Mouse (Mus musculus): ENCODE measurements around the gene Mtap. TPM values are rescaled to one million over a fixed set of nuclear protein-coding genes. Genes with fewer than 3 reads are reported as not detected.

The Mtap gene
- polyA plus RNA-seq, 1 experiment from 2014 or later: 61.0 TPM

GRCm38 (mm10) chr4:89177514-89178307 is 40.8 kb downstream of the Mtap start:
- H3K9ac ChIP-seq: no peak overlapping the region
- no peak overlapping the region for H3K4me3 ChIP-seq (replicated peaks)
- 63% methylated on average over 6 of the region's 6 CpGs for WGBS
- H3K27me3 ChIP-seq (replicated peaks): no peaks in the 10 kb centered on the region
- H3K27ac ChIP-seq: no peak overlapping the region
- H3K9me3 ChIP-seq: no peaks in the 10 kb centered on the region
- H3K4me1 ChIP-seq: no peaks in the 10 kb centered on the region
- ATAC-seq (ENCODE audit: insufficient read depth, low FRiP score, low read depth): peak; percentile 14; the same call in 1 of the 2 replicates
- no peak overlapping the region for H3K4me2 ChIP-seq
- peaks cover 37% of the 10 kb centered on the region for H3K36me3 ChIP-seq

GRCm38 (mm10) chr4:89180121-89180520 is 43.2 kb downstream of the Mtap start:
- no peak overlapping the region for H3K4me3 ChIP-seq (replicated peaks)
- no peak overlapping the region for H3K4me2 ChIP-seq
- no peaks in the 10 kb centered on the region for H3K27me3 ChIP-seq (replicated peaks)
- H3K36me3 ChIP-seq: peaks cover 19% of the 10 kb centered on the region
- no peaks in the 10 kb centered on the region for H3K4me1 ChIP-seq
- ATAC-seq (ENCODE audit: insufficient read depth, low FRiP score, low read depth): no peak
- 95% methylated on average over 5 of the region's 5 CpGs for WGBS
- no peak overlapping the region for H3K9ac ChIP-seq
- H3K9me3 ChIP-seq: no peaks in the 10 kb centered on the region
- no peak overlapping the region for H3K27ac ChIP-seq

- Histone ChIP-seq H3K9ac (no peak overlapping the region), H3K27me3 (replicated peaks) (no peaks in the 10 kb centered on the region), H3K4me3 (replicated peaks) (no peak overlapping the region), H3K27ac (no peak overlapping the region), H3K4me1 (no peaks in the 10 kb centered on the region), H3K9me3 (no peaks in the 10 kb centered on the region), H3K36me3 (peaks cover 19% of the 10 kb centered on the region), H3K4me2 (no peak overlapping the region)
- WGBS: 96% methylated on average over 2 of the region's 2 CpGs
- ATAC-seq (ENCODE audit: insufficient read depth, low FRiP score, low read depth): no peak
Measured at GRCm38 (mm10) chr4:89181656-89182055, 44.7 kb downstream of the Mtap start.

DNA sequence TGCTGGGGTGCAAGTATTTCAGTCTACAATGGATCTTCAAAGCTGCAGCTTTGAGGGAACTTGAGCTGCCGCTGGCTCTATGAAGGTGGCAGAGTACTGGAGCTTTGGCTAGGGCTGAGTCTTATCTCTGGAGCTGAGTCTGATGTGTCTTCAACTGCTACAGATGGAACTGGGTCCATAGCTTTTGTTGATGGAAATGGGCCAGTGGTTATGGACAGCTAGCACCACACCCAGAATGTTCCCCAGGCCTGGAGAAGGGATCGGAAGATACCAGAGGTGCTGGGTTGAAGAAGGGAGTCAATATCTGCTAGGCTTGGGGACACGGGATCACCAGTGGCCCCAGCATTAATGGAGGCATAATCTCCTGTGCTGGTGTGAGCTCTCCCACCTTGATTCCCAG is 45.6 kb downstream of the Mtap start:
- Histone ChIP-seq H3K27me3 (replicated peaks) (no peaks in the 10 kb centered on the region), H3K36me3 (peaks cover 19% of the 10 kb centered on the region), H3K9me3 (no peaks in the 10 kb centered on the region), H3K4me1 (no peaks in the 10 kb centered on the region), H3K4me2 (no peak overlapping the region), H3K4me3 (replicated peaks) (no peak overlapping the region), H3K9ac (no peak overlapping the region), H3K27ac (no peak overlapping the region)
- 93% methylated on average over 3 of the region's 3 CpGs for WGBS
- no peak for ATAC-seq (ENCODE audit: insufficient read depth, low FRiP score, low read depth)

DNA sequence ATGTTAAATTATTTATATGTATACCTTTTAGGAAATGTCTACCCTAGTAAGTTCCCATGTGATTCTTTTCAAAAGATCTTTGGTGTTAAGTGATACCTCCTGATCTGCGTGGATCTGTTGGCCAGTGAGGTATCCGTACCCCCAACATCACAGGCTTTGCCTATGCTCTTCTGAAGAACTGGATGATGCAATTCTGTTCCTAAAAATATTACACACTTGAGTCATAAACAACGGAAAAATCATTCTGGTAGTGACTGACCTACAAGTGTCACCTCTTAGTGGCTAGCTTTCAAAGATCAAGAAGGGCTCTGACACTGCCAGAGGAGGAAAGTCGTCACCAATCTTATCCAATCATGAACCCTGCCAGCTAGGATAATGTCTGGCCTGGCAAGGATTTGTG is 58.6 kb downstream of the Mtap start:
- H3K9me3 ChIP-seq: no peaks in the 10 kb centered on the region
- no peak for ATAC-seq (ENCODE audit: insufficient read depth, low FRiP score, low read depth)
- H3K4me3 ChIP-seq (replicated peaks): no peak overlapping the region
- H3K27ac ChIP-seq: no peak overlapping the region
- no peaks in the 10 kb centered on the region for H3K4me1 ChIP-seq
- no peak overlapping the region for H3K9ac ChIP-seq
- no peak overlapping the region for H3K4me2 ChIP-seq
- H3K36me3 ChIP-seq: no peaks in the 10 kb centered on the region
- WGBS: 80% methylated on average over 4 of the region's 4 CpGs
- H3K27me3 ChIP-seq (replicated peaks): no peaks in the 10 kb centered on the region

DNA sequence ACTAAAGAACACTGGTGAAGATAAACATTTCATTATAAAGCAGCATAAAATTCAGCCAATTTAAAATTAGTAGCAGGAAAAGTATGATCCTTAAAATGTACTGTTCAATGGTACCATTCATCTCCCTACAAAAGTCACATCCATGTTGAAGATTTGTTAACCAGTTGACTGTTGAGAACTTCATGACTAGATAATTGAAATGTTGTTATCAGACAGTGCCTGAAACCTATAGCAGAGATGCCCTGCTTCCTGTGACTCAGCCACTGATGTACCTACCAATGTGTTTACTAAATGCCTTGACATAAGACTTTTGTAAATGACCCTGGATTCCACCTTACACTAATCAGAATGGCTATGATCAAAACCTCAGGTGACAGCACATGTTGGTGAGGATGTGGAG is 60.2 kb downstream of the Mtap start:
- Histone ChIP-seq H3K27ac (no peak overlapping the region), H3K4me1 (no peaks in the 10 kb centered on the region), H3K4me2 (no peak overlapping the region), H3K36me3 (no peaks in the 10 kb centered on the region), H3K4me3 (replicated peaks) (no peak overlapping the region), H3K27me3 (replicated peaks) (no peaks in the 10 kb centered on the region), H3K9me3 (no peaks in the 10 kb centered on the region), H3K9ac (no peak overlapping the region)
- ATAC-seq (ENCODE audit: insufficient read depth, low FRiP score, low read depth): no peak

DNA sequence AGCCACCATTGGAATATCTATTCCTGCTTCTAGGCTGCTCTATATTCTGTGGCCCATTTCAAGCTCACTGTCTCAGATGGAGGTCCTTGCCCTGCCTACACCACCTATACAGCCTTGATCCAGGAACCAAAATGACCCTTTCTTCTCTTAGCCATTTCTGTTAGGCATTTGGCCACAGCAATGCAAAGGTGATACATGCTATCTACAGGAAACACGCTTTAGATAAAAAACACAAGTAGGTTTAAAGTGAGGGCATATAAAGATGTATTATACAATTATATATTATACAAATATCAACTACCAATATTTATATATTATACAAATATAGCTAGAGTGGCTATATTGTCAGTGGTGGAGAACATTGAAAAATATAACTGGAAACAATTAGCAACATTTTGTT is 63.9 kb downstream of the Mtap start:
- H3K9me3 ChIP-seq: no peaks in the 10 kb centered on the region
- H3K27me3 ChIP-seq (replicated peaks): no peaks in the 10 kb centered on the region
- H3K4me3 ChIP-seq (replicated peaks): no peak overlapping the region
- no peak overlapping the region for H3K4me2 ChIP-seq
- H3K36me3 ChIP-seq: no peaks in the 10 kb centered on the region
- no peaks in the 10 kb centered on the region for H3K4me1 ChIP-seq
- H3K27ac ChIP-seq: no peak overlapping the region
- WGBS: 89% methylated on average over 1 of the region's 1 CpGs
- no peak overlapping the region for H3K9ac ChIP-seq
- no peak for ATAC-seq (ENCODE audit: insufficient read depth, low FRiP score, low read depth)

DNA sequence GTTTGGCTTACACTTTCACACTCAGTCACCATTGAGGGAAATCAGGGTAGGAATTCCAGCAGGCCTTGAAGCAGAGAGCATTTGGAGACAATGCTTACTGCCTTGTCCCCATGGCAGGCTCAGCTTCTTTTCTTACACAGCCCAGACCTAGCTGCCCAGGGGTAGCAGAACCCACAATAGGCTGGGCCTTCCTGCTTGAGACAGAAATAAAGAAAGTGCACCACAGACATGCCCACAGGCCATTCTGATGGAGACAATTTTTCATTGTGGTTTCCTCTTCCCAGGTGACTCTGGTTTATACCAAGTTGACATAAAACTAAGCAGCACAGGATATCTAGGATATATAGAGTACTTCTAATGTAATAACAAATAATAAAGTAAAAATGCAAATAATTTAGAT is 72.4 kb downstream of the Mtap start:
- no peak overlapping the region for H3K9ac ChIP-seq
- no peak overlapping the region for H3K27ac ChIP-seq
- no peak overlapping the region for H3K4me2 ChIP-seq
- H3K4me1 ChIP-seq: no peaks in the 10 kb centered on the region
- H3K27me3 ChIP-seq (replicated peaks): no peaks in the 10 kb centered on the region
- H3K9me3 ChIP-seq: no peaks in the 10 kb centered on the region
- no peaks in the 10 kb centered on the region for H3K36me3 ChIP-seq
- ATAC-seq (ENCODE audit: insufficient read depth, low FRiP score, low read depth): no peak
- no peak overlapping the region for H3K4me3 ChIP-seq (replicated peaks)

GRCm38 (mm10) chr4:89210314-89210713 is 73.4 kb downstream of the Mtap start:
- Histone ChIP-seq H3K4me3 (replicated peaks) (no peak overlapping the region), H3K27ac (no peak overlapping the region), H3K4me2 (no peak overlapping the region), H3K9me3 (no peaks in the 10 kb centered on the region), H3K4me1 (no peaks in the 10 kb centered on the region), H3K27me3 (replicated peaks) (no peaks in the 10 kb centered on the region), H3K9ac (no peak overlapping the region), H3K36me3 (no peaks in the 10 kb centered on the region)
- WGBS: 72% methylated on average over 7 of the region's 7 CpGs
- ATAC-seq (ENCODE audit: insufficient read depth, low FRiP score, low read depth): no peak

GRCm38 (mm10) chr4:89212178-89212577 is 75.3 kb downstream of the Mtap start:
- H3K9ac ChIP-seq: no peak overlapping the region
- H3K4me3 ChIP-seq (replicated peaks): no peak overlapping the region
- whole genome bisulfite sequencing: 76% methylated on average over 3 of the region's 3 CpGs
- H3K27me3 ChIP-seq (replicated peaks): no peaks in the 10 kb centered on the region
- no peaks in the 10 kb centered on the region for H3K9me3 ChIP-seq
- H3K27ac ChIP-seq: no peak overlapping the region
- H3K36me3 ChIP-seq: no peaks in the 10 kb centered on the region
- H3K4me2 ChIP-seq: no peak overlapping the region
- H3K4me1 ChIP-seq: no peaks in the 10 kb centered on the region
- ATAC-seq (ENCODE audit: insufficient read depth, low FRiP score, low read depth): no peak

Other genes with a start within 250 kb of the Mtap start
- not detected in 2 replicates for gene Cdkn2a, start 157.5 kb downstream of the Mtap start, polyA plus RNA-seq (2015; fragmentation: Nextera tagmentation; extraction: Ambion mirVana)
- gene Cdkn2b, start 173.9 kb downstream of the Mtap start, polyA plus RNA-seq (2015; fragmentation: Nextera tagmentation; extraction: Ambion mirVana): 10.1 and 12.9 TPM in 2 replicates